Mouse (Mus musculus) embryonic fibroblast, embryonic 13.5 days (primary cell): ENCODE measurements around the gene Zfp784.

Source experiments
- CTCF ChIP-seq: IDR thresholded peaks from 2 replicates; pipeline ENCODE4 v1.5.1; 2011; ENCODE audit warnings: mild to moderate bottlenecking, control low read depth, low read length, moderate library complexity, borderline replicate concordance; ENCODE audit not compliant: insufficient read depth
- POLR2A ChIP-seq: IDR thresholded peaks from 2 replicates; pipeline ENCODE4 v1.6.1; 2011; ENCODE audit warnings: low read depth, mild to moderate bottlenecking, control low read depth, low read length, moderate library complexity

DNA sequence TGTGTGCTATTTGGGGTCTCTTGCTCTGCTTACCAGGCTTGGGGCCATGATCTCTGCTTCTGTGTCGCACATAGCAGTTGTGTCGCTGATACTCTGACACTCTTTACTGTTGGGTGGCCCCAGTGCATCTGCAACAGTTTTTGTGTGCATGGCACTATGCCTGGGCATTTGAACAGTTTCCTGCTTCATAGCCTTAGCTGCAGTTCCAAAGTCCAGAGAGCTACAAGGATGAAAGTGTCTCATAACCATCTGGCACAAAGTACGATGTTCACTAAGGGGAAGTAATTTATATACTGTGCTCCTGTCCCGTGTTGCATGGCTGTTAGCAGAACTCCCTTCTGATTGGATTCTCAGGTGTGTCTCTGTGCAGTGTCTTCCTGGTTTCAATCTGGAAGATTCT lies 49.6 kb upstream of the Zfp784 start:
- TF ChIP-seq POLR2A (no peak), CTCF (no peak)
